Mouse (Mus musculus): ENCODE results near the gene 2010300C02Rik. TPM values are rescaled to one million over a fixed set of nuclear protein-coding genes. Genes with fewer than 3 reads are reported as not detected.

Gene 2010300C02Rik
- polyA plus RNA-seq, 1 experiment from 2014 or later: 4.6 TPM

- no peak overlapping the region for H3K27ac ChIP-seq (replicated peaks)
- H3K4me1 ChIP-seq: peaks cover 5% of the 10 kb centered on the region; the same call in 1 of the 2 replicates
- no peak for ATAC-seq (ENCODE audit: extremely low read depth, insufficient number of reproducible peaks, low FRiP score, low TSS enrichment)
- no peak overlapping the region for H3K4me2 ChIP-seq
- WGBS: 48% methylated on average over 2 of the region's 2 CpGs
- H3K4me3 ChIP-seq: no peak overlapping the region
- H3K27me3 ChIP-seq (replicated peaks): 0 out of 2 replicates have a peak, but pooled peaks cover 5% of the 10 kb centered on the region
- no peaks in the 10 kb centered on the region for H3K9me3 ChIP-seq
- no peaks in the 10 kb centered on the region for H3K36me3 ChIP-seq
- H3K9ac ChIP-seq: no peak overlapping the region
These were observed 83.7 kb downstream of the 2010300C02Rik start for GRCm38 (mm10) chr1:37636169-37636568.

- 59% methylated on average over 7 of the region's 7 CpGs for WGBS
- Histone ChIP-seq H3K4me2 (no peak overlapping the region), H3K4me1 (peaks cover 5% of the 10 kb centered on the region; the same call in 1 of the 2 replicates), H3K9me3 (no peaks in the 10 kb centered on the region), H3K27me3 (replicated peaks) (0 out of 2 replicates have a peak, but pooled peaks cover 5% of the 10 kb centered on the region), H3K4me3 (no peak overlapping the region), H3K36me3 (no peaks in the 10 kb centered on the region), H3K9ac (no peak overlapping the region), H3K27ac (replicated peaks) (no peak overlapping the region)
- ATAC-seq (ENCODE audit: extremely low read depth, insufficient number of reproducible peaks, low FRiP score, low TSS enrichment): no peak
These were observed 84.2 kb downstream of the 2010300C02Rik start for GRCm38 (mm10) chr1:37635716-37636115.

GRCm38 (mm10) chr1:37634658-37635057 lies 85.2 kb downstream of the 2010300C02Rik start:
- Histone ChIP-seq H3K4me1 (peaks cover 5% of the 10 kb centered on the region; the same call in 1 of the 2 replicates), H3K27ac (replicated peaks) (no peak overlapping the region), H3K9ac (no peak overlapping the region), H3K9me3 (no peaks in the 10 kb centered on the region), H3K4me2 (no peak overlapping the region), H3K27me3 (replicated peaks) (0 out of 2 replicates have a peak, but pooled peaks cover 5% of the 10 kb centered on the region), H3K36me3 (no peaks in the 10 kb centered on the region), H3K4me3 (no peak overlapping the region)
- WGBS: 21% methylated on average over 4 of the region's 4 CpGs
- no peak for ATAC-seq (ENCODE audit: extremely low read depth, insufficient number of reproducible peaks, low FRiP score, low TSS enrichment)

GRCm38 (mm10) chr1:37633516-37633915 lies 86.4 kb downstream of the 2010300C02Rik start:
- Histone ChIP-seq H3K27me3 (replicated peaks) (0 out of 2 replicates have a peak, but pooled peaks cover 5% of the 10 kb centered on the region), H3K27ac (replicated peaks) (no peak overlapping the region), H3K4me3 (no peak overlapping the region), H3K4me1 (no peaks in the 10 kb centered on the region; the same call in 1 of the 2 replicates), H3K36me3 (no peaks in the 10 kb centered on the region), H3K4me2 (no peak overlapping the region), H3K9ac (no peak overlapping the region), H3K9me3 (no peaks in the 10 kb centered on the region)
- 50% methylated on average over 5 of the region's 5 CpGs for WGBS
- ATAC-seq (ENCODE audit: extremely low read depth, insufficient number of reproducible peaks, low FRiP score, low TSS enrichment): no peak

- no peaks in the 10 kb centered on the region; the same call in 1 of the 2 replicates for H3K4me1 ChIP-seq
- H3K27me3 ChIP-seq (replicated peaks): 0 out of 2 replicates have a peak, but pooled peaks cover 5% of the 10 kb centered on the region
- no peaks in the 10 kb centered on the region for H3K9me3 ChIP-seq
- H3K4me3 ChIP-seq: no peak overlapping the region
- no peak overlapping the region for H3K4me2 ChIP-seq
- no peak for ATAC-seq (ENCODE audit: extremely low read depth, insufficient number of reproducible peaks, low FRiP score, low TSS enrichment)
- H3K36me3 ChIP-seq: no peaks in the 10 kb centered on the region
- H3K27ac ChIP-seq (replicated peaks): no peak overlapping the region
- no peak overlapping the region for H3K9ac ChIP-seq
- WGBS: 83% methylated on average over 8 of the region's 8 CpGs
These were observed 87.5 kb downstream of the 2010300C02Rik start for GRCm38 (mm10) chr1:37632425-37632824.

GRCm38 (mm10) chr1:37631456-37631855 lies 88.4 kb downstream of the 2010300C02Rik start:
- Histone ChIP-seq H3K27me3 (replicated peaks) (0 out of 2 replicates have a peak, but pooled peaks cover 5% of the 10 kb centered on the region), H3K27ac (replicated peaks) (no peak overlapping the region), H3K4me2 (no peak overlapping the region), H3K4me1 (no peaks in the 10 kb centered on the region; the same call in 1 of the 2 replicates), H3K9ac (no peak overlapping the region), H3K4me3 (no peak overlapping the region), H3K9me3 (no peaks in the 10 kb centered on the region), H3K36me3 (no peaks in the 10 kb centered on the region)
- ATAC-seq (ENCODE audit: extremely low read depth, insufficient number of reproducible peaks, low FRiP score, low TSS enrichment): no peak
- WGBS: 79% methylated on average over 6 of the region's 6 CpGs

- H3K27ac ChIP-seq (replicated peaks): no peak overlapping the region
- H3K27me3 ChIP-seq (replicated peaks): 0 out of 2 replicates have a peak, but pooled peaks cover 5% of the 10 kb centered on the region
- H3K4me1 ChIP-seq: no peaks in the 10 kb centered on the region; the same call in 1 of the 2 replicates
- WGBS: 80% methylated on average over 10 of the region's 10 CpGs
- no peaks in the 10 kb centered on the region for H3K9me3 ChIP-seq
- no peak for ATAC-seq (ENCODE audit: extremely low read depth, insufficient number of reproducible peaks, low FRiP score, low TSS enrichment)
- H3K9ac ChIP-seq: no peak overlapping the region
- H3K4me2 ChIP-seq: no peak overlapping the region
- H3K4me3 ChIP-seq: no peak overlapping the region
- no peaks in the 10 kb centered on the region for H3K36me3 ChIP-seq
These were observed 89.3 kb downstream of the 2010300C02Rik start for GRCm38 (mm10) chr1:37630412-37631210.

- no peak overlapping the region for H3K9ac ChIP-seq
- H3K4me3 ChIP-seq: no peak overlapping the region
- H3K4me1 ChIP-seq: no peaks in the 10 kb centered on the region; the same call in 1 of the 2 replicates
- H3K27me3 ChIP-seq (replicated peaks): 0 out of 2 replicates have a peak, but pooled peaks cover 5% of the 10 kb centered on the region
- no peaks in the 10 kb centered on the region for H3K9me3 ChIP-seq
- 83% methylated on average over 5 of the region's 5 CpGs for WGBS
- H3K36me3 ChIP-seq: no peaks in the 10 kb centered on the region
- no peak for ATAC-seq (ENCODE audit: extremely low read depth, insufficient number of reproducible peaks, low FRiP score, low TSS enrichment)
- H3K4me2 ChIP-seq: no peak overlapping the region
- no peak overlapping the region for H3K27ac ChIP-seq (replicated peaks)
These were observed 90.0 kb downstream of the 2010300C02Rik start for GRCm38 (mm10) chr1:37629876-37630275.

- no peaks in the 10 kb centered on the region for H3K9me3 ChIP-seq
- no peaks in the 10 kb centered on the region for H3K36me3 ChIP-seq
- WGBS: 43% methylated on average over 6 of the region's 6 CpGs
- no peak overlapping the region for H3K4me3 ChIP-seq
- no peaks in the 10 kb centered on the region; the same call in 1 of the 2 replicates for H3K4me1 ChIP-seq
- H3K27me3 ChIP-seq (replicated peaks): 0 out of 2 replicates have a peak, but pooled peaks cover 4% of the 10 kb centered on the region
- no peak overlapping the region for H3K4me2 ChIP-seq
- H3K9ac ChIP-seq: no peak overlapping the region
- H3K27ac ChIP-seq (replicated peaks): no peak overlapping the region
- no peak for ATAC-seq (ENCODE audit: extremely low read depth, insufficient number of reproducible peaks, low FRiP score, low TSS enrichment)
These were observed 91.1 kb downstream of the 2010300C02Rik start for GRCm38 (mm10) chr1:37628749-37629148.

- H3K4me1 ChIP-seq: no peaks in the 10 kb centered on the region; the same call in 1 of the 2 replicates
These were observed 95.7 kb downstream of the 2010300C02Rik start for GRCm38 (mm10) chr1:37624185-37624584.

GRCm38 (mm10) chr1:37622049-37622448 lies 97.8 kb downstream of the 2010300C02Rik start:
- no peak overlapping the region for H3K4me2 ChIP-seq
- no peaks in the 10 kb centered on the region for H3K27me3 ChIP-seq (replicated peaks)
- H3K4me1 ChIP-seq: peaks cover 7% of the 10 kb centered on the region; the same call in 1 of the 2 replicates
- no peak overlapping the region for H3K9ac ChIP-seq
- H3K4me3 ChIP-seq: no peak overlapping the region
- no peak for ATAC-seq (ENCODE audit: extremely low read depth, insufficient number of reproducible peaks, low FRiP score, low TSS enrichment)
- no peaks in the 10 kb centered on the region for H3K9me3 ChIP-seq
- no peak overlapping the region for H3K27ac ChIP-seq (replicated peaks)
- H3K36me3 ChIP-seq: no peaks in the 10 kb centered on the region
- 76% methylated on average over 6 of the region's 6 CpGs for WGBS

More at GRCm38 (mm10) chr1:37624185-37624584, 95.7 kb downstream of the 2010300C02Rik start:
- Histone ChIP-seq H3K36me3 (no peaks in the 10 kb centered on the region), H3K27me3 (replicated peaks) (no peaks in the 10 kb centered on the region), H3K4me3 (no peak overlapping the region), H3K27ac (replicated peaks) (no peak overlapping the region), H3K4me2 (no peak overlapping the region), H3K9ac (no peak overlapping the region), H3K9me3 (no peaks in the 10 kb centered on the region)
- WGBS: 79% methylated on average over 17 of the region's 17 CpGs
- no peak for ATAC-seq (ENCODE audit: extremely low read depth, insufficient number of reproducible peaks, low FRiP score, low TSS enrichment)
